In the genomic region with DNA sequence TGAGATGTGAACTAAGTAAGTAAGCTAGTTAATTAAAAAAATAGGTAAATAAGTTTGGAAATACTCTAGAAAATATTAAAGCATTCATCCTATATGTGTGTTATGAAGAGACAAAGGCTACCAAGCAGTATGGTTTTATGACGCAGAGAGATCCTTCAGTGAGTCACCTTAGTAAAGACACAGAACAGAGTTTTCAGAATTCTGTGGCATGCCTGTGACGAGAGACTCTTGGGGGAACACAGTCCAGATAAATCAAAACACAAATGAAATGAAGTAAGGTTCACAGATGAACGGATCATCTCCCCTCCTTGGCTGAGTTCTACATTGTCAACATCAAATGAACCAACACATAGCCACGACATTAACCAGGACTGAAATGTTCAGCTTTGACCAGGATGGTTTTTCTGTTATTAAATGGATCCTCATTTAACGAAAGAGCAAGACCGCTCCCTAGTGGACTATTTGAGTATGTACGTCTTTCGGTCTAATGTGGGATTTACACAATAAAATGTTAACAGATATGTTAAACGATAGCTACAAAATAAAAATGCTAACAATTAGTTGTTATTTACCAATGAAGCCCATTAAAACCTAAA, we compare ENCODE assay signal across 8 mouse cellular contexts.
DNase-seq lines count a peak whose midpoint lies in the region; ATAC-seq lines count a peak whose summit lies in the region.

No protein-coding gene starts in this region.

- no peak overlapping the region for H3K4me2 ChIP-seq in hindbrain, embryonic 11.5 days (replicated peaks; ENCODE audit: low read depth, low read length)
- no peak overlapping the region for H3K4me2 ChIP-seq in intestine, embryonic 15.5 days (replicated peaks)
- no peak overlapping the region for H3K4me2 ChIP-seq in midbrain, embryonic 14.5 days (ENCODE audit: low read length)

- H3K36me3 ChIP-seq in hindbrain, embryonic 11.5 days (ENCODE audit: control insufficient read depth, insufficient read depth, low read length): no peaks in the 10 kb centered on the region
- H3K36me3 ChIP-seq in hindbrain, embryonic 10.5 days: no peaks in the 10 kb centered on the region
- no peaks in the 10 kb centered on the region for H3K36me3 ChIP-seq in intestine, embryonic 15.5 days
- no peaks in the 10 kb centered on the region for H3K36me3 ChIP-seq in midbrain, embryonic 14.5 days (ENCODE audit: control insufficient read depth, insufficient read depth, low read length)

- peak; percentile 63 for ATAC-seq in hindbrain, embryonic 11.5 days (ENCODE audit: low FRiP score)
- ATAC-seq in intestine, embryonic 15.5 days: peak; percentile 31; the same call in 1 of the 2 replicates
- ATAC-seq in midbrain, embryonic 14.5 days (ENCODE audit: low FRiP score, low TSS enrichment): peak; percentile 53; the same call in 1 of the 2 replicates

- no peak overlapping the region for H3K4me3 ChIP-seq in hindbrain, embryonic 11.5 days (ENCODE audit: low read depth, low read length)
- no peak overlapping the region for H3K4me3 ChIP-seq in hindbrain, embryonic 10.5 days
- no peak overlapping the region for H3K4me3 ChIP-seq in intestine, embryonic 15.5 days (replicated peaks)
- no peak overlapping the region for H3K4me3 ChIP-seq in midbrain, embryonic 14.5 days (replicated peaks; ENCODE audit: low read depth, low read length)

- DNase-seq in hindbrain, embryonic 11.5 days (ENCODE audit: low spot score): peak; percentile 72
- no peak for DNase-seq in hindbrain, embryonic 10.5 days (ENCODE audit: low spot score)
- DNase-seq in ES-CJ7 (ENCODE audit: low read depth, low spot score): peak; percentile 37
- peak; percentile 78 for DNase-seq in embryo, embryonic 10 days (ENCODE audit: low spot score)
- peak; percentile 90 for DNase-seq in midbrain, embryonic 14.5 days
- DNase-seq in urinary bladder, postnatal 36 days (ENCODE audit: low spot score in 2 of 2): no peak
- no peak for DNase-seq in yolk sac, embryonic 10.5 days (ENCODE audit: low spot score)

- no peak overlapping the region for H3K9ac ChIP-seq in hindbrain, embryonic 11.5 days (ENCODE audit: low read depth, low read length)
- no peak overlapping the region for H3K9ac ChIP-seq in intestine, embryonic 15.5 days
- H3K9ac ChIP-seq in midbrain, embryonic 14.5 days (replicated peaks; ENCODE audit: low read length): no peak overlapping the region

- no peaks in the 10 kb centered on the region for H3K4me1 ChIP-seq in hindbrain, embryonic 11.5 days (replicated peaks; ENCODE audit: control insufficient read depth, insufficient read depth, low read length)
- no peaks in the 10 kb centered on the region for H3K4me1 ChIP-seq in hindbrain, embryonic 10.5 days (replicated peaks)
- H3K4me1 ChIP-seq in intestine, embryonic 15.5 days (replicated peaks): no peaks in the 10 kb centered on the region
- H3K4me1 ChIP-seq in midbrain, embryonic 14.5 days (ENCODE audit: control insufficient read depth, insufficient read depth, low read length): no peaks in the 10 kb centered on the region

- WGBS in hindbrain, embryonic 11.5 days: 29% methylated on average over 9 of the region's 9 CpGs
- WGBS in hindbrain, embryonic 10.5 days: 26% methylated on average over 9 of the region's 9 CpGs
- WGBS in intestine, embryonic 15.5 days: 19% methylated on average over 9 of the region's 9 CpGs
- WGBS in midbrain, embryonic 14.5 days: 24% methylated on average over 9 of the region's 9 CpGs

- H3K9me3 ChIP-seq in hindbrain, embryonic 11.5 days (ENCODE audit: control insufficient read depth, low read length): no peaks in the 10 kb centered on the region
- no peaks in the 10 kb centered on the region for H3K9me3 ChIP-seq in hindbrain, embryonic 10.5 days
- H3K9me3 ChIP-seq in intestine, embryonic 15.5 days: no peaks in the 10 kb centered on the region
- no peaks in the 10 kb centered on the region for H3K9me3 ChIP-seq in midbrain, embryonic 14.5 days (ENCODE audit: control insufficient read depth, low read length)

- H3K27me3 ChIP-seq in hindbrain, embryonic 11.5 days (ENCODE audit: control insufficient read depth, insufficient read depth, low read length): no peaks in the 10 kb centered on the region
- no peaks in the 10 kb centered on the region for H3K27me3 ChIP-seq in hindbrain, embryonic 10.5 days (ENCODE audit: insufficient read depth, poor library complexity, severe bottlenecking)
- H3K27me3 ChIP-seq in intestine, embryonic 15.5 days (replicated peaks): no peaks in the 10 kb centered on the region
- H3K27me3 ChIP-seq in midbrain, embryonic 14.5 days (ENCODE audit: control insufficient read depth, insufficient read depth, low read length): no peaks in the 10 kb centered on the region

- no peak overlapping the region for H3K27ac ChIP-seq in hindbrain, embryonic 11.5 days (ENCODE audit: low read depth, low read length)
- H3K27ac ChIP-seq in hindbrain, embryonic 10.5 days: no peak overlapping the region
- no peak overlapping the region for H3K27ac ChIP-seq in intestine, embryonic 15.5 days
- no peak overlapping the region for H3K27ac ChIP-seq in midbrain, embryonic 14.5 days (replicated peaks; ENCODE audit: low read depth, low read length)

Comparison
In these comparisons a context has a peak if more than half of its experiments do, and no peak if none do; other contexts are left out.
1. DNase-seq: peak in hindbrain, embryonic 11.5 days (single experiment), ES-CJ7 (single experiment), embryo, embryonic 10 days (single experiment) and midbrain, embryonic 14.5 days (single experiment); none in hindbrain, embryonic 10.5 days (single experiment), urinary bladder, postnatal 36 days (0 of 2) and yolk sac, embryonic 10.5 days (single experiment).
2. Peak in every context shown above with its lines, with median percentiles within 50 percentile points of each other: ATAC-seq.